Mouse (Mus musculus): Measurements from ENCODE around the gene Map10.

GRCm38 (mm10) chr8:125660397-125660796 lies 9.2 kb upstream of the Map10 start:
- TF ChIP-seq CTCF (IDR thresholded peaks at IDR 0.05; ENCODE audit: low read depth, low read length) (no peak), POLR2AphosphoS5 (IDR thresholded peaks at IDR 0.05; ENCODE audit: insufficient replicate concordance, low read depth, low read length) (no peak), GATA1 (IDR thresholded peaks at IDR 0.05; ENCODE audit: borderline replicate concordance, low read length) (no peak), TAL1 (conservative IDR thresholded peaks at IDR 0.05; ENCODE audit: low read depth, low read length) (no peak), GATA2 (IDR thresholded peaks at IDR 0.05; ENCODE audit: borderline replicate concordance, low read depth, low read length) (no peak)

Measured in G1E (cell line).